Mouse (Mus musculus) bone marrow, adult 2 months (tissue): ENCODE data around the gene Arhgap42.

Experiments used
- CTCF ChIP-seq: fragments of 200-500 bp; IDR thresholded peaks from 2 replicates; pipeline ENCODE4 v1.5.1; 2011; ENCODE audit warnings: low read length, control low read depth; ENCODE audit not compliant: control insufficient read depth, insufficient read depth
- POLR2A ChIP-seq: fragments of 200-500 bp; IDR thresholded peaks from 2 replicates; pipeline ENCODE4 v1.6.1; 2011; ENCODE audit warnings: low read depth, mild to moderate bottlenecking, control low read depth, low read length, borderline replicate concordance; ENCODE audit not compliant: control insufficient read depth

- TF ChIP-seq CTCF (no peak), POLR2A (no peak)
These were observed 256.6 kb downstream of the Arhgap42 start for GRCm38 (mm10) chr9:8982315-8982714.
